Mouse (Mus musculus) subcutaneous adipose tissue, adult 2 months (tissue): ENCODE measurements around the gene D1Ertd622e. TPM values are rescaled to one million over a fixed set of nuclear protein-coding genes. Genes with fewer than 3 reads are reported as not detected.

ENCODE experiments used
- polyA plus RNA-seq: library from polyadenylated mRNA; depleted of rRNA; stranded (reverse); fragments of >200 nt; gene quantifications from 2 replicates; pipeline ENCODE4 v1.2.3, GENCODE M21; 2012; ENCODE audit warnings: low replicate concordance; rRNA removed

The D1Ertd622e gene
- 15.6 and 20.0 TPM in 2 replicates for polyA plus RNA-seq

GRCm38 (mm10) chr1:97661406-97662241, at the start of gene D1Ertd622e:
TSS of gene D1Ertd622e (minus strand) at chr1:97662074.

Other genes starting within 250 kb of the D1Ertd622e start
- 3.1 and 4.0 TPM in 2 replicates for gene Gin1, start 108.1 kb upstream of the D1Ertd622e start, polyA plus RNA-seq
- gene Ppip5k2, start 108.3 kb upstream of the D1Ertd622e start, polyA plus RNA-seq = 4.0 and 7.3 TPM in 2 replicates